Mouse (Mus musculus) olfactory bulb, adult 2 months (tissue): ENCODE results near the gene 4930550L24Rik.

Experiments
- CTCF ChIP-seq: fragments of 200-500 bp; IDR thresholded peaks from 2 replicates; pipeline ENCODE4 v1.5.1; 2012; ENCODE audit warnings: low read depth, mild to moderate bottlenecking, low read length, moderate library complexity; ENCODE audit not compliant: insufficient read depth
- POLR2A ChIP-seq: fragments of 200-500 bp; IDR thresholded peaks from 2 replicates; pipeline ENCODE4 v1.6.1; 2012; ENCODE audit warnings: mild to moderate bottlenecking, low read depth, low read length, moderate library complexity; ENCODE audit not compliant: insufficient read depth

DNA sequence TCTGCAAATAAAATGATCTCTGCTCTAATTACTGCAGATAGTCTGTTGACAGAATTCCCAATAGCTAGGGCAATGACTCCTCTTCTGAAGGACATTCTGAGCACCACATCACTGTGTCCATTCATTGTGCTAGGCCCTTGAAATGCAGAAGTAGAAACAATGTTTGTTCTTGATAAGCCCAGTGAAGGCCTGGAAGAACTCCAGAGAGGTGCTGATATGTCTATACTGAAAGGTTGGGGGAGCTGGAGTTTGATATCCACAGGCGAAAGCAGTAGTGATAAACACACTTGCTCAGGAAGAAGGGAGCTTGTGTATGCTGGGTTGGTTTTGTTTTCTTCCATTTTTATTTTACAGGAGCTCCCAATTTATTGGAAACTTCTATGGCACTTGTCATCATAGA, 8.4 kb upstream of the 4930550L24Rik start:
- TF ChIP-seq POLR2A (no peak), CTCF (no peak)
